Mouse (Mus musculus): ENCODE data around the gene Pcsk6.
A peak's percentile ranks its signal among the peaks of the same experiment; 100 is the strongest.
"Not testable (repeated sequence)": the region's sequence is repeated elsewhere in the genome, so short reads cannot be mapped to it uniquely, and the experiment has no call there.

The Pcsk6 gene

GRCm38 (mm10) chr7:65881290-65881688 is 19.8 kb downstream of the Pcsk6 start:
- no peak for DNase-seq (ENCODE audit: low spot score in 2 of 2)

GRCm38 (mm10) chr7:65884928-65885327 is 23.4 kb downstream of the Pcsk6 start:
- DNase-seq (ENCODE audit: low spot score in 2 of 2), result no peak

- DNase-seq (ENCODE audit: low spot score in 2 of 2), result no peak
These were observed 24.3 kb downstream of the Pcsk6 start for GRCm38 (mm10) chr7:65885819-65886218.

GRCm38 (mm10) chr7:65891831-65892230 is 30.3 kb downstream of the Pcsk6 start:
- DNase-seq (ENCODE audit: low spot score in 2 of 2), result no peak

- DNase-seq (ENCODE audit: low spot score in 2 of 2), result no peak
These were observed 30.8 kb downstream of the Pcsk6 start for GRCm38 (mm10) chr7:65892264-65892828.

GRCm38 (mm10) chr7:65893546-65893945 is 32.0 kb downstream of the Pcsk6 start:
- DNase-seq (ENCODE audit: low spot score in 2 of 2), result no peak

GRCm38 (mm10) chr7:65895262-65895661 is 33.7 kb downstream of the Pcsk6 start:
- no peak for DNase-seq (ENCODE audit: low spot score in 2 of 2)

GRCm38 (mm10) chr7:65901231-65901630 is 39.7 kb downstream of the Pcsk6 start:
- no peak for DNase-seq (ENCODE audit: low spot score in 2 of 2)

GRCm38 (mm10) chr7:65902471-65903180 is 41.1 kb downstream of the Pcsk6 start:
- peak; percentile 34 for DNase-seq (ENCODE audit: low spot score in 2 of 2)

GRCm38 (mm10) chr7:65903456-65903855 is 41.9 kb downstream of the Pcsk6 start:
- DNase-seq (ENCODE audit: low spot score in 2 of 2), result no peak

- DNase-seq (ENCODE audit: low spot score in 2 of 2), result no peak
These were observed 45.2 kb downstream of the Pcsk6 start for GRCm38 (mm10) chr7:65906528-65907272.

GRCm38 (mm10) chr7:65909343-65910127 is 48.0 kb downstream of the Pcsk6 start:
- no peak for DNase-seq (ENCODE audit: low spot score in 2 of 2)

GRCm38 (mm10) chr7:65913088-65913610 is 51.6 kb downstream of the Pcsk6 start:
- DNase-seq (ENCODE audit: low spot score in 2 of 2), result no peak

GRCm38 (mm10) chr7:65914761-65915301 is 53.3 kb downstream of the Pcsk6 start:
- DNase-seq (ENCODE audit: low spot score in 2 of 2), result no peak

- DNase-seq (ENCODE audit: low spot score in 2 of 2), result no peak
These were observed 54.3 kb downstream of the Pcsk6 start for GRCm38 (mm10) chr7:65915821-65916220.

GRCm38 (mm10) chr7:65916566-65916965 is 55.0 kb downstream of the Pcsk6 start:
- no peak for DNase-seq (ENCODE audit: low spot score in 2 of 2)

- DNase-seq (ENCODE audit: low spot score in 2 of 2), result no peak
These were observed 56.9 kb downstream of the Pcsk6 start for GRCm38 (mm10) chr7:65918431-65918830.

GRCm38 (mm10) chr7:65929398-65929797 is 67.9 kb downstream of the Pcsk6 start:
- no peak for DNase-seq (ENCODE audit: low spot score in 2 of 2)

GRCm38 (mm10) chr7:65930478-65930877 is 68.9 kb downstream of the Pcsk6 start:
- no peak for DNase-seq (ENCODE audit: low spot score in 2 of 2)

- DNase-seq (ENCODE audit: low spot score in 2 of 2), result not testable (repeated sequence)
These were observed 72.9 kb downstream of the Pcsk6 start for GRCm38 (mm10) chr7:65934238-65934970.

GRCm38 (mm10) chr7:65935211-65935610 is 73.7 kb downstream of the Pcsk6 start:
- DNase-seq (ENCODE audit: low spot score in 2 of 2), result no peak
